Mouse (Mus musculus) A20 (cell line): ENCODE data around the gene Ctsk.
A peak's percentile ranks its signal among the peaks of the same experiment; 100 is the strongest.

Experiments used
- DNase-seq: peaks from one replicate; pipeline ENCODE4 v3.0.0-alpha.2; 2011; ENCODE audit warnings: low read depth, low spot score

Gene Ctsk

GRCm38 (mm10) chr3:95499024-95499423 is at the start of gene Ctsk:
Gene Ctsk (plus strand): TSS chr3:95499256.
- no peak for DNase-seq

- DNase-seq, result peak; percentile 69
Measured at GRCm38 (mm10) chr3:95450408-95450807, 48.6 kb upstream of the Ctsk start.

GRCm38 (mm10) chr3:95450915-95451314 is 48.1 kb upstream of the Ctsk start:
- DNase-seq, result no peak

GRCm38 (mm10) chr3:95456367-95456766 is 42.7 kb upstream of the Ctsk start:
- DNase-seq, result no peak

GRCm38 (mm10) chr3:95457758-95458157 is 41.3 kb upstream of the Ctsk start:
- DNase-seq, result no peak

GRCm38 (mm10) chr3:95459381-95459780 is 39.7 kb upstream of the Ctsk start:
- no peak for DNase-seq

GRCm38 (mm10) chr3:95463852-95464251 is 35.2 kb upstream of the Ctsk start:
- DNase-seq, result no peak

- peak; percentile 10 for DNase-seq
Measured at GRCm38 (mm10) chr3:95478966-95479365, 20.1 kb upstream of the Ctsk start.

- no peak for DNase-seq
Measured at GRCm38 (mm10) chr3:95486421-95486820, 12.6 kb upstream of the Ctsk start.

- no peak for DNase-seq
Measured at GRCm38 (mm10) chr3:95488679-95489078, 10.4 kb upstream of the Ctsk start.

GRCm38 (mm10) chr3:95490238-95490637 is 8.8 kb upstream of the Ctsk start:
- no peak for DNase-seq

GRCm38 (mm10) chr3:95494342-95494741 is 4.7 kb upstream of the Ctsk start:
- DNase-seq, result peak; percentile 65

- DNase-seq, result no peak
Measured at GRCm38 (mm10) chr3:95498229-95498628, 827 bp upstream of the Ctsk start.

- DNase-seq, result no peak
Measured at GRCm38 (mm10) chr3:95499496-95500140, 562 bp downstream of the Ctsk start.

- DNase-seq, result no peak
Measured at GRCm38 (mm10) chr3:95502312-95502711, 3.3 kb downstream of the Ctsk start.

- DNase-seq, result no peak
Measured at GRCm38 (mm10) chr3:95509348-95509747, 10.3 kb downstream of the Ctsk start.

GRCm38 (mm10) chr3:95511611-95512180 is 12.6 kb downstream of the Ctsk start:
- no peak for DNase-seq

GRCm38 (mm10) chr3:95516614-95517041 is 17.6 kb downstream of the Ctsk start:
- DNase-seq, result no peak

GRCm38 (mm10) chr3:95517493-95517898 is 18.4 kb downstream of the Ctsk start:
- DNase-seq, result peak; percentile 74

GRCm38 (mm10) chr3:95518891-95519290 is 19.8 kb downstream of the Ctsk start:
- no peak for DNase-seq

- no peak for DNase-seq
Measured at GRCm38 (mm10) chr3:95519315-95519714, 20.3 kb downstream of the Ctsk start.

GRCm38 (mm10) chr3:95520100-95520499 is 21.0 kb downstream of the Ctsk start:
- DNase-seq, result no peak

GRCm38 (mm10) chr3:95521168-95521567 is 22.1 kb downstream of the Ctsk start:
- peak; percentile 84 for DNase-seq

GRCm38 (mm10) chr3:95523662-95524061 is 24.6 kb downstream of the Ctsk start:
- no peak for DNase-seq
